Mouse (Mus musculus) CH12.LX (cell line): ENCODE data around the gene Lrig1.

Source experiments
- CTCF ChIP-seq, 2 experiments: IDR thresholded peaks in 1 of 2; conservative IDR thresholded peaks in 1 of 2; 2 replicates each; pipeline ENCODE4 v1.5.1; 2011 to 2012; ENCODE audit warnings: low read depth in 2 of 2, low read length in 2 of 2, improper control_type of control experiment in 1 of 2, inconsistent platforms in 1 of 2, mild to moderate bottlenecking in 1 of 2, moderate library complexity in 1 of 2
- E2F4 ChIP-seq: IDR thresholded peaks from 2 replicates; pipeline ENCODE4 v1.6.1; 2011; ENCODE audit warnings: low read depth, low read length, improper control_type of control experiment; ENCODE audit not compliant: insufficient replicate concordance
- EP300 ChIP-seq: IDR thresholded peaks from 2 replicates; pipeline ENCODE4 v1.6.1; 2011; ENCODE audit warnings: low read length, improper control_type of control experiment
- JUN ChIP-seq: IDR thresholded peaks from 2 replicates; pipeline ENCODE4 v1.6.1; 2011; ENCODE audit warnings: low read depth, mild to moderate bottlenecking, low read length, improper control_type of control experiment, moderate library complexity; ENCODE audit not compliant: insufficient read depth
- JUND ChIP-seq: conservative IDR thresholded peaks from 2 replicates; pipeline ENCODE4 v1.6.1; 2011; ENCODE audit warnings: low read depth, low read length, improper control_type of control experiment
- POLR2A ChIP-seq: IDR thresholded peaks from 2 replicates; pipeline ENCODE4 v1.6.1; 2011; ENCODE audit warnings: low read depth, mild to moderate bottlenecking, improper control_type of control experiment, low read length
- SMC3 ChIP-seq: IDR thresholded peaks from 2 replicates; pipeline ENCODE4 v1.6.1; 2011; ENCODE audit warnings: low read depth, low read length, improper control_type of control experiment
- TCF12 ChIP-seq: IDR thresholded peaks from 2 replicates; pipeline ENCODE4 v1.6.1; 2014; ENCODE audit warnings: low read depth, mild to moderate bottlenecking, inconsistent platforms, low read length, improper control_type of control experiment
- ZC3H11A ChIP-seq: IDR thresholded peaks from 2 replicates; pipeline ENCODE4 v1.6.1; 2012; ENCODE audit warnings: low read depth, mild to moderate bottlenecking, inconsistent platforms, low read length, improper control_type of control experiment

- TF ChIP-seq E2F4 (no peak), JUN (no peak), POLR2A (no peak), JUND (no peak), CTCF (conservative IDR thresholded peaks at IDR 0.05 in 1 of 2, IDR thresholded peaks at IDR 0.05 in 1 of 2; ENCODE audit: low read depth in 2 of 2, low read length in 2 of 2) (no peak), TCF12 (no peak), SMC3 (no peak), EP300 (no peak), ZC3H11A (no peak)
Observed at GRCm38 (mm10) chr6:94648496-94648895, 51.5 kb downstream of the Lrig1 start.
